Mouse (Mus musculus) monocyte, adult 5-6 weeks (primary cell): ENCODE measurements around the gene Gipr. TPM values are rescaled to one million over a fixed set of nuclear protein-coding genes. Genes with fewer than 3 reads are reported as not detected.

Experiments used
- ATAC-seq: fragments of 153-309, 156-312 bp; replicated peaks from 2 replicates; pipeline ENCODE4 v1.8.0; 2017; ENCODE audit warnings: mild to moderate bottlenecking; ENCODE audit not compliant: low TSS enrichment, insufficient number of reproducible peaks, severe bottlenecking, poor library complexity, low FRiP score
- total RNA-seq: library from RNA; stranded (forward); fragments of 200-1000, 200-491, 200-594 nt; gene quantifications from 3 replicates; pipeline ENCODE4 v1.2.3, GENCODE M21; 2017

Gene Gipr
- total RNA-seq, 1 experiment from 2014 or later, result not detected

DNA sequence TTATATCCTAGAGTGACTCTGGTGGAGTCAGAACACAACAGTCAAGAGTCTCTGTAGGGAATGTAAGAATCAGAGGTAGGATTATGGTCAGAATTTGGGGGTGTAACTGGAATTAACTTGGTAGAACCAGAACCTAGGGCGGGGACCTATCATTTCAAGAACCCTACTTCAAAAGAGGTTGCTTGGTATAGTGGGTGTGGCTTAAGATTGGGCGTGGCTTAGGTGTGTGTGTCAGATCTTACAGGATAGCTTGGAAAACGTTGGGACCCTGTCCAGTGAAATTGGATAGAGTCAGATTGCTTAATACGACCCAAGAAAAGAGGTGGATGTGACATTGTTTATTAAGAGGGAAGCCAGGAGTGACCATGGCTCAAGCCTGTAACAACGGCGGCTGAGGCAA lies 14.0 kb upstream of the Gipr start:
- ATAC-seq, result no peak

DNA sequence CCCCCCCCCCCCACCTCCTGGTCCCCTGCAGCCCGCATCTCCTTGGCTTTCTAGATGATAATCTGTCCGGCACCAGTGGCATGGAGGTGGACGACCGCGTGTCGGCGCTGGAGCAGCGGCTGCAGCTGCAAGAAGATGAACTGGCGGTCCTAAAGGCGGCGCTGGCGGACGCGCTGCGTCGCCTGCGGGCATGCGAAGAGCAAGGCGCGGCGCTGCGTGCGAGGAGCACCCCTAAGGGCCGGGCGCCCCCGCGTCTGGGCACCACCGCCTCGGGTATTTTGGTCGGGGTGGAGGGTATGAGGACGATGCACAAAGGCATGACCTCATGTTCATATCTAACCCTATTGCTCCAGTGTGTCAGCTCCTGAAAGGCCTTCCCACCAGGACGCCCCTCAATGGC lies 13.2 kb upstream of the Gipr start:
- ATAC-seq, result peak; percentile 40; the same call in 1 of the 2 replicates

DNA sequence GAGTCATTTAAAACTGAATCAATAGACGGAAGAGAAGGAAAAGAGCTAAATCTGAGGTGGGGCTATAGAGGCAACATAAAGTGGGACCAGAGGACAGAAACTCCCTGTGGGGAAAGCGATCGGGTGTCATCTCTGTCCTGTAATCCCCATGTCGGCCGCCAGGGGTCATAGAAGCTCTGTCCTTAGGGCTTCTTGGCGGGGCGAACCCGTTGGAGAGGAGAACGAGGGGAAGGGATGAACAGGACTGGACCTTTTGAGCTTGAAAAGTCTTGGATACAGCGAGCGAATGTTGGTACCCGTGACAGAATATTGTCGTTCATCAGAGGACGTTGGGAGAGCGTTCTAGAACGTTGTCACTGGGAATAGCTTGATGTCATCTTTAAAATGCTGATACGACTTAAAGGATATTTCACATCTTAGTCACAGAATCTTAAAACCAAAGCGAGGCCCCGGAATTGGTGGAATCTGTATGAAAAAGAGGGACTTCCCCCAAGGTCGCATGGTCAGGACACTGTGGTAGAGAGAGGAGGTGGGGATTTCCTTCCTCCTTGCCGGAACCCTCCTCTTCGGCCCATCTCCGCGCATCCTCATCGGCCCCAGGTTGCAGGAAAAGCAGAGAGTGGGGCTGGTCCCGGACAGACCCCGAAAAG lies 12.6 kb upstream of the Gipr start:
- ATAC-seq, result peak; percentile 57

DNA sequence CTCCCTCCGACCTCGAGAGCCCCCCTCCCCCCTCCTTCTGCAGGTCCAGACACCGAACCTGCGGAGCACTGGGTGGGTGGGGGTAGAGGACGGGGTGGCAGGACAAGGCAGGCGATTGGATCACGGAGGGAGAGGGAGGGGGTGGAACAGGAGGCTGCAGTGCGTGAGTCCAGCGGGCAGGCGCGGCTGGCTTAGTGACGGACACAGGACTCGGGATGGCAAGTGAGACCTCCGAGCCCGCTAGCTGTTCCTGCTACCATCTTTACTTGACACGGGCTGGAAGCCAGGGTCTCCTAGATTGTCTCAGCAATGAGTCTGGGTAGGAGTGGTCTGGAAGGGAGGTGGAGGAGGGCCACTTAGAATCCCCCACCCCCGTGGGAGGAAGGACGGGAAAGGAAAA lies 12.1 kb upstream of the Gipr start:
- no peak for ATAC-seq

DNA sequence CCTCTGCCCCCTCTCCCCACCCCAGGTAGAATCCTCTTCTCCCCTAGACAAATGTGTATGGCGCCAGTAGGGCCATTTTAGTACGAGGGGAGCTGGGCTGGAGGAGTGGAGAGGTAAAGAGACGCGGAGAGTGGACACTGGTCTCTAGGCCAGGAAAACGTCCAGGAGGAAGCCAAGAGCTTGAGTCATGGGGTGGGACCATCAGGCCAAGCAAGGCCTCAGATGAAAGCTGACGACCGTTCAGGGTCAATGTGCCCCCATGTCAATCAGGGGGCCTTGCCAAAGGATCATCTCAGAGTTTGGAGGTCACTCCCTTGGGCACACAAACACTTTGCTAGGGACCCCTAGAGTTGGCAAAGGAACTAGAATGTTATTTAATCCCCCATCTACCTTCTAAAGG lies 11.3 kb upstream of the Gipr start:
- ATAC-seq, result no peak

DNA sequence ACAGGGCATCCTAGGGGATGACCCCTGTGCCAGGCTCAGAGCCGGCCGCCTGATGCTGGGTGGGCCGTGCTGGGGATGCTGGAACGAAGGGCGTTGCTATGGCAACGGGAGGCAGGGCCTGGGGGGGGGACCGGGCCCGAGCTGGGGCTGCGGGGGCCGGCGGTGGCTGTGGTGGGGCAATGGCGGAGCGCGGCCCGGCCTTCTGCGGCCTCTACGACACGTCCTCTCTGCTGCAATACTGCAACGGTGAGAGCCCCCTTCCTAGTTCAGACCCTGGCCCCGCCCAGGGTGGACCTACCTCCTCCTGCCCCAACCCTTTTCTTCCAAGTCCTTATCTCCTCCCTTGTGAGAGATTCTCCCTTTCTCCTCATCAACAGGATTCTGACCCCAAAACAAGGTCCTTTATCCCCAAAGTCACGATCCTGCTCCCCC lies 10.6 kb upstream of the Gipr start:
- no peak for ATAC-seq

DNA sequence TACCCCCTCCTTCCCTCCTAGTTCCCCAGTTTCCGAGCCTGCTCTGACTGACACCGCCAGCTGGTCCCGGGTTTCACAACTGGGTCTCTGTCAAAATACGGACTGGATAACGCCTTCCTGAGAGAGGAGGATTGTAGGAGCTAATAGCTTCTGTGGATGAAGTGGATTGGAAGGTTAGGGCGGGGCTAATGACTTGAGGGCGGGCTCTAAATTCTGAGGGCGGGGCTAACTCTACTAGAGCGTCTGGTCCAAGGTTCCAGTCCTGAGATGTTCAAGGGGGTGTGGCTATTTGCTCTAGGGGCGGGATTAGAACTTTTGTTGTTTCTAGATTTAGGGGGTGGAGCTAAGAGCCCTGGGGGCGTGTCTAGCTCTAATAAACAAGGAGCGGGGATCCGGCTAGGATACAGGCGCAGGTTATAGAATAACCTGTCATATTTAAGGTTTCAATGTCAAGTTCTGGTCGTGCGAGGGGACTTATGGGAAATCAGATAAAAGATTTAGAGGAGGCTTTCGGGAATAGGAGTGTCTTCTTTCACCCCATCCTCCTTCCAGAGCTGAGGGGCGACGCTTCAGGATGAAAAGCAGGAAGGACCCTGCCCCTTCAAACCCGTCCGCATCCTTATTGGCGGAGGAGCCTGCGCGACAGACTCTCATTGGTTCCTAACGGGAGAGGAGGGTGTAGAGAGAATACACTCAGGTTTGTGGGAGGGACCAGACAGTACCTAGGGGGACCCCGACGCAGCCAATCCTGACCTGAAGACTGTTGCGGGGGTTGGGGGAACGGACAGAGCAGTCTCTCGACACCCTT lies 10.0 kb upstream of the Gipr start, which contains the start of gene Eml2:
Gene Eml2 (plus strand): TSS at position 714 of the 808 bp plus-strand sequence.
- no peak for ATAC-seq

DNA sequence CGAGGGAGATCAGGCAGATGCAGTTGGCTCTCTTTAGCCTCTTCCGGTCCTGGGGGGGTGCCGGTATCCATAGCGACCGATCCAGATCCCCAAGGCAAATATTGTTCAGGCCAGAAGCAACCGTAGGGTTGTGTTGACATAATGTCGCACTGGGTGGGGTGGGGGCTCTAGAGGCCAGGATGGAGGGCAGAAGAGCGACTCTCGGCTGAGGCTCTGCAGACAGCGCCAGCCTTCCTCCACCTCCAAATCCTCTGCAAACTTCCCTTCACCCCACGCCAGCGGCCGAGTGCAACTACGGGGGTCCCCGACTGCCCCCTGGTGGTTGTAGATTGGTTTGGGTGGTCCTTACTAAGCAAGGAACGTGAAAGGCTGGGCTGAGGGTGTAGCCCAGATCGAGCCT lies 6.9 kb upstream of the Gipr start:
- ATAC-seq, result 0 out of 2 replicates have a peak, but pooled peaks have one; percentile 47

DNA sequence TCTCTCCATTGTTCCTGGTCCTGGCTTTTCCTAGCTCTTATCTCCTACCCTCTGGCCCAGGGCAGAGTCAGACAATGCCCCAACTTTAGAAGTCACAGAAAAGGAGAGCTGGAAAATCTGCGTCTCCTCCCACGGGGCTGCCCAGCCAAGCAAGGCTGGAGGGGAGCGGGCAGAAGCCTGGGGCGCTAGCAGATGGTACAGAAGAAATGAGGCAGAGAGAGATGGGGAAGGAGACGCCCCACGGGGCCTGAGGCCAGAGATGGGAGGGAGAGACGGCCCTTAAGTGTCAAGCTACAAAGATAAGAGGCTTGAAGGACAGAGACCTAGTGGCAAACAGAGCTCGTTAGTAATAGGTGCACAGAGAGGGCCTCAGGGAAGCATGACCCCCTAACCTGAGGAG lies 5.9 kb upstream of the Gipr start:
- no peak for ATAC-seq

DNA sequence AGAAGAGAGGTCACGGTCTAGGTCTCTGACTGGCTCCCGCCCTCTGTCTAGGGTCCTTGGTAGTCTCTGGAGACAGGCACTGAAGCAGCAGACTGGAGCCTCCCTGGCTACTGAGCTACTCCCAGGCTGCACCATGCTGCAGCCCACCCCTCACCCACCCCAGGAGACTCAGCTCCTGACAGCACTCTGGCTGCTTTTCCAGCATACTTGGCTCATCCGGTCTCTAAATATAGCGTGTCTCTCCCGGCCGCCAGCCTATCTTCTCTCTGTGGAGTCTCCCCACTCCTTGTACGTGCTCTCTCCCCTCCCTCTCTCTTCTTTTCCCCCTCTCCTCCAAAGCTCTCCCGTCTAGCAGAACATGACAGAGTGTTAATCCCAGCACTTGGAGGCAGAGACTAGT lies 4.2 kb upstream of the Gipr start:
- no peak for ATAC-seq

DNA sequence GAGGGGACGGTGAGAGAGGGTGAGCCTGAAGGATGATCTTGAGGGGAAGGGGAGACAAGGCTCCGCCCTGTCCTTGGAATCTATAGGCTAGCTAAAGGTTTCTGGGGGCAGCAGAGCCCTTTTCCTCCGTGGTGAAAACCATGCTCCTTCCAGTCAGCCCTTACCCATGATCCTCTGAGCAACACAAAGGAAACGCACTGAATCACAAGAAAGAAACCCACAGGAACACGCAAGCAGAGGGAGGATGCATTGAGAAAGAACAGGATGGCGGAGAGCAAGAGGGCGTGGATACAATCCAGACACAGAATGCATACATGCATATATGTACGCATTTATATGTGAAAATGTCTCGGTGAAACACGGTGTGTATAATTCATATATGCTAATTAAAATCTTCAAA lies 3.6 kb upstream of the Gipr start:
- ATAC-seq, result no peak

DNA sequence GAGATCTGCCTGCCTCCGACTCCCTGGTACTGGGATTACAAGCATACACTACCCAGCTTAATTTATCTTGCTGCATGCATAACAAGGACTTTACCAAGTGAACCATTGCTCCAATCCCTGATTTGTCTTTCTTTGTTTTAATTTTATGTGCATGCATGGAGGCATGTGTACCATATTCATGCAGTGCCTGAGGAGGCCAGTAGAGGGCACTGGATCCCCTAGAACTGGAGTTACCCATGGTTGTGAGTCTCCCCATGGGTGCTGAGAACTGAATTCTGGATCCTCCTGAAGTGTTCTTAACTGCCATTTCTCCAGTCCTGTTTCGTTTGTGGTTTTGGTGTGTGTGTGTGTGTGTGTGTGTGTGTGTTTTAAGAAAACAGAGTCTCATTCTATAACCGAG lies 1.1 kb upstream of the Gipr start:
- ATAC-seq, result no peak

DNA sequence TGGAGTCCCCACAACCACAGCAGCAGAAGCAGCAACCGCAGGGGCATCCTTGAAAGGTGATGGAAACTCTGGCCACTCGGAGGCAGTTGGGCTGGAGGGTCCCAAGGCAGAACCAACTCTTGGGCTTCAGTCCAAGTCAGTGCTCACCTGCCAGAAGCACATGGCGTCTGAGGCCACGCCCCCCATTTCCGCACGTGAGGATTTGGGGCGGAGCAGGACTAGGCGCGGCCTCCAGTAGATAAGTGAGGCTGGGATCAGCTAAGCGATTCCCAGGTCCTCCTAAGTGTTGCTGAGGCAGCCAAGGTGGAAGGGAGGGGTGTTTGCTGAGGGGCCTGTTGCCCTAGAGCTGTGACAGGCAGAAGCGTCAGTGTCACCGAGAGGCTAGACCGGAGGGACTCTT lies 949 bp downstream of the Gipr start:
- ATAC-seq, result no peak; the same call in 1 of the 2 replicates

DNA sequence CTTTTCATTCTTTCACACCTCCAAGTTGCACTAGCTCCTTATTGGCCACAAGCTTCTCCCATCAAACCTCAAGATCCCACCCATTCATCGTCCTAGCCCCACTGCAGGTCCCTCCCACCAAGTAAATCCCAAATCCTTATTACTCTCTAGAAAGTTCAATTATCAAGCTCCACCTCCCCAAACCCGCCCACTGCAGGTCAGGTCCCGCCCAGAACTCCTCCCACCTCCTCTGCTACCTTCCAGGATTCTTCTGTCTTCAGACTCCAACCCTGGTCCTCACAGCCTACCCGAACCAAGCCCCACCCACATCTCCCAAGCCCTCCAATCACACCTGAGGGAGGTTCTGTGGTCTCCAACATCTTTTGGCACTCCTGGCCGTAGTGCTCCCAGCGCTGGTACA lies 1.7 kb downstream of the Gipr start:
- ATAC-seq, result no peak

DNA sequence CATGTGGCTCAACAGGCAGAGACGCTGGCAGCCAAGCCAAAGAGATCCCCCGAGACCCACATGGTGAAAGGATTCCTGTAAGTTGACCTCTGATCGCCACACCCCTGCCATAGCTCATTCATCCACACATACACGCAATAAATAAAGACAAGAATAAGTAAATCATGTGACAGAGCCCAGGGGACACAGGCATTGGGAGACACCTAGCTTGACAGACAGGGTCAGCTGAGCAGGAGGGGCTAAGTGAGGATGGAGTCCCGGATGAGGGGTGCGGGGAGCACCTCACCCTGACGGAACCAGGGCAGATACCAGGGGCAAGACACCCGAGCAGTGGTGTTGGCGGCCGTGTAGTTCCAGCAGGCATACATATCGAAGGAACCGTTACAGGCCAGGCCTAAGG lies 2.2 kb downstream of the Gipr start:
- no peak for ATAC-seq

DNA sequence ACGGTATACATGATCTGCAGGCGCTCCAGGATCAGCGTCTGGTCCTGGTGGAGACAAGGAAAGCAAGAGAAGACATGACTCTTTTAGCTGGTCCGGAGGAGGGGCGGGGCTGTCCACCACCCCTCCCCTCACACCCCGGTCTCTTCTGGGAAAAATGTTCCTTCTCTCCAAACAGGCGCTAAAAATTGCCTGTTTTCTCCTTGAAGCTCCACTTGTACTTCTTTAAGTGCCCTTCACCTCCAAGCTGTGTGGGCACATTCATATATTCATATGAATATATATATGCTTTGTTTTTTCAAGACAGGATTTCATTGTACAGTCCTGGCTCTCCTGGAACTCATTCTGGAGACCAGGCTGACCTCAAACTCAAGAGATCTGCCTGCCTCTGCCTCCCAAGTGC lies 3.0 kb downstream of the Gipr start:
- no peak for ATAC-seq

DNA sequence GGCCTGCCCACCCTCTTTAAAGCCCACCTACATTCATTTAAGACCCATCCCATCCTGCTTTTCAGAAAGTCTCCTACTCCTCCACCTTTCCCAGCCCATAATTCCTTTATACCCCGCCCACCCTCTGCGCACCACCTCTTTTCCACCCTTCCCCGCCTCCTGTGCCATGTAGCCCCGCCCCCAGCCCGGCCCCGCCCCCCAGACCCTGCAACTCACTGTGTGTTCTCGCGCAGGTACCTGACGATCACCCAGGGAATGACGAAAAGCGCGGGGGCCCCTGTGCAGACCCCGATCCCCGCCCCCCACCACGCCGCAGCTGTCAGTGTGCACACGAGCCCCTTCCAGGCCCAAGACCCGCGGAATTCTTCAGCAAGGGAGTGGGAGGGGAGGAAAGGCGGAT lies 5.8 kb downstream of the Gipr start:
- no peak for ATAC-seq

DNA sequence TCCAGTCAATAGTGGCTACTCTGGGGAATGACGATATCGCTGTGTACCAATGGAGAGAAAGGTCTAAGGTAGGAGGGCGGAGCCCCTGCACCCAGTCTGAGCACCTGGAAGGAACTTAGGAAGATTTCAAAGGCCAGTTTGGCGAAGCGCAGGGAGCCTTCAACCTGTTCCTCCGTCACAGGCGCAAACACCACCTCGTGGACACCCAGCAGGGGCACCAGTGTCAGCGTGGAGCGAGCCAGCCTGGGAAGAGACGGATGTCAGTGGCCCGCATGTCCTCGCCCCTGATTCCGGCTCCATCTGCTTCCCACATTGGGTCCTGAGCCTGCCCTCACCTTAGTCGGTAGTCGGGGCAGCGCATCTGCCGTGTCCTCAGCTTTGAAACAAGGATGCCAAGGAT lies 6.5 kb downstream of the Gipr start:
- ATAC-seq, result no peak

DNA sequence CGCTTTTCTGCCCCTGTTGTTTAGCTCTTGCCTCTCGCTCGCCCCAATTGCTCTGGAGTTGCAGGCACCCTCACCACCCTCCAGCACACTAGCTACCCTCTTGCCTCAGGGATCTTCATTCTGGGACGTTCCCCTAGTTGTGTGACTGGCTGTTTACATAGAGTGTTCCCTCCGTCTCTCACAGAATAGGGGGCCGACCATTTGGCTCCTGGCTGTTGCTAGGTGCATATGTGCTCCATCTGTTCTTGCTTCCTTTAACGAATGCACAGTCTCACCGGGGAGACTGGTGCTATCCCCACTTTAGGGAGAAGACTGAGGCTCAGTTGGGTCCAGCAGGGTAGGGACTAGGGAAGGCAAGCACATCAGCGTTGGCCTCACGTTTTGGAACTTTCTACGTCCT lies 7.3 kb downstream of the Gipr start:
- no peak for ATAC-seq

DNA sequence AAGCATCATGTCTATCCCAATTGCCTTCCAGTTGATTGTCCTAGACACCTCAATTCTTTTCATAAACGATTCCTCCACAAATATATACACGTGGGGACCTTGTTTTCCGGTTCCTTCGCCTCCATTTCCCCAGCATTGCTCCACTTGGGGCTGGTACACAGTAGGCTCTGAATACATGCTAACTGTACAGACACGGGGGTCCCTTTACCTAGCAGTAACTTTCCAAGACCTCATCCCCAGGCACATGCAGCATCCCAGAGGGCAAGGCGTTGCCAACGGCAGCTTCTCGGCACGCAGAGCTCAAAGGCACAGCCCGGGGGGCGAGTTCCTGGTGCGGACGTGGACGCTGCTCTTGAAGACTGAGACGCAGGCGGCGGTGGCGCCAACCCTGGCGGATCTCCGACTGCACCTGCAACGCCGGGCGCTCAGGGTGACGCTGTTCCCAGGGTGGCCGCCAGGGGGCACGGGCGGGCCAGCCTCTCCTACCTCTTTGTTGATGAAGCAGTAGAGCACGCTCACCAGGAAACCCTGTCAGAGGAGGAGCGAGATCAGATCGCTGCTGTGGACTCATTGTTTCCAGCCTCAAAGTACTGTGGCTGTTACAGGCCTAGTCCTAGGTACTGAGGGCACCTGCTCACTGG lies 8.6 kb downstream of the Gipr start:
- ATAC-seq, result peak; percentile 87
